Mouse (Mus musculus) frontal cortex, adult 2 months (tissue): ENCODE measurements around the gene Dohh. TPM values are rescaled to one million over a fixed set of nuclear protein-coding genes. Genes with fewer than 3 reads are reported as not detected.

Source experiments
- DNase-seq, 2 experiments: peaks; one replicate each; pipeline ENCODE4 v3.0.0; 2022; ENCODE audit warnings: low spot score in 1 of 2; ENCODE audit errors: extremely low spot score in 1 of 2
- polyA plus RNA-seq: library from polyadenylated mRNA; depleted of rRNA; stranded (reverse); fragments of >200 nt; gene quantifications from 2 replicates; pipeline ENCODE4 v1.2.3, GENCODE M21; 2012

The Dohh gene
- polyA plus RNA-seq, 1 experiment = 92.2 TPM

GRCm38 (mm10) chr10:81415549-81416310 lies 31.5 kb downstream of the Dohh start:
- no peak for DNase-seq

- peak; percentile 81 to 90 for DNase-seq
Observed at GRCm38 (mm10) chr10:81416581-81417226, 32.5 kb downstream of the Dohh start.

- DNase-seq = no peak
Observed at GRCm38 (mm10) chr10:81417227-81418215, 33.3 kb downstream of the Dohh start.

GRCm38 (mm10) chr10:81418216-81419070 lies 34.2 kb downstream of the Dohh start:
- no peak for DNase-seq

GRCm38 (mm10) chr10:81419111-81419928 lies 35.1 kb downstream of the Dohh start:
- DNase-seq = no peak

GRCm38 (mm10) chr10:81420191-81420767 lies 36.1 kb downstream of the Dohh start:
- no peak for DNase-seq

- no peak for DNase-seq
Observed at GRCm38 (mm10) chr10:81421041-81421796, 37.0 kb downstream of the Dohh start.

- no peak for DNase-seq
Observed at GRCm38 (mm10) chr10:81421797-81422100, 37.5 kb downstream of the Dohh start.

GRCm38 (mm10) chr10:81422191-81422590 lies 38.0 kb downstream of the Dohh start:
- DNase-seq = no peak

GRCm38 (mm10) chr10:81422661-81423217 lies 38.5 kb downstream of the Dohh start:
- no peak for DNase-seq

GRCm38 (mm10) chr10:81423476-81424245 lies 39.4 kb downstream of the Dohh start:
- DNase-seq = peak in 1 of 2 experiments; percentile 0

GRCm38 (mm10) chr10:81424246-81425051 lies 40.2 kb downstream of the Dohh start:
- peak in 1 of 2 experiments; percentile 9 for DNase-seq

GRCm38 (mm10) chr10:81425236-81425850 lies 41.1 kb downstream of the Dohh start:
- DNase-seq = peak in 1 of 2 experiments; percentile 7

- DNase-seq = peak in 1 of 2 experiments; percentile 3
Observed at GRCm38 (mm10) chr10:81426081-81426671, 41.9 kb downstream of the Dohh start.

- DNase-seq = no peak
Observed at GRCm38 (mm10) chr10:81426897-81427296, 42.7 kb downstream of the Dohh start.
